Mouse (Mus musculus): ENCODE data around the gene Slc6a20a.

DNA sequence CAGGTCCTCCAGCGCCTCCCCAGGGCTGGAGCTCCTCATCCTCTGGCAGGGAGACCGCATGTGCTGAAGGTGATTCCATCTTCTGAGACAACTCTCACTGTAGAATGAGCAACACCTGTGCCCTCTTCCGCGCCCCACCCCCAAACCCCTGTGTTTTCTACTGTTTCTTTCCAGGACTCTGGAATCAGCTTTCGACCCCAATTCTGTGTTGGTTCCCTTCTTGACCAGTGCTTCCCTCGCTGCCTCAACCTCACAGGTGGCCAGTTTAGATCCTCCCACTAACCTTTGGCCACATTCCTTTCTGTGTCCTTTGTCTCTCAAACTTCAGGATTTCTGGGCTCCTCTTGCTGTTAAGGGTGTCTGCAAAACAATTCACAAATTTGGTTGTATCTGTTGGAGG, 46.4 kb downstream of the Slc6a20a start, which contains the start of gene Slc6a20b:
- TF ChIP-seq CTCF (IDR thresholded peaks at IDR 0.05; ENCODE audit: borderline replicate concordance, control insufficient read depth, extremely low read depth, insufficient read depth, low read length, poor library complexity) (no peak), POLR2A (IDR thresholded peaks at IDR 0.05; ENCODE audit: control insufficient read depth, extremely low read depth, insufficient read depth, low read length, poor library complexity) (no peak)

Data from thymus, adult 2 months (tissue).